Mouse (Mus musculus): ENCODE results near the gene Mbd5.
A peak's percentile ranks its signal among the peaks of the same experiment; 100 is the strongest.

Gene Mbd5

DNA sequence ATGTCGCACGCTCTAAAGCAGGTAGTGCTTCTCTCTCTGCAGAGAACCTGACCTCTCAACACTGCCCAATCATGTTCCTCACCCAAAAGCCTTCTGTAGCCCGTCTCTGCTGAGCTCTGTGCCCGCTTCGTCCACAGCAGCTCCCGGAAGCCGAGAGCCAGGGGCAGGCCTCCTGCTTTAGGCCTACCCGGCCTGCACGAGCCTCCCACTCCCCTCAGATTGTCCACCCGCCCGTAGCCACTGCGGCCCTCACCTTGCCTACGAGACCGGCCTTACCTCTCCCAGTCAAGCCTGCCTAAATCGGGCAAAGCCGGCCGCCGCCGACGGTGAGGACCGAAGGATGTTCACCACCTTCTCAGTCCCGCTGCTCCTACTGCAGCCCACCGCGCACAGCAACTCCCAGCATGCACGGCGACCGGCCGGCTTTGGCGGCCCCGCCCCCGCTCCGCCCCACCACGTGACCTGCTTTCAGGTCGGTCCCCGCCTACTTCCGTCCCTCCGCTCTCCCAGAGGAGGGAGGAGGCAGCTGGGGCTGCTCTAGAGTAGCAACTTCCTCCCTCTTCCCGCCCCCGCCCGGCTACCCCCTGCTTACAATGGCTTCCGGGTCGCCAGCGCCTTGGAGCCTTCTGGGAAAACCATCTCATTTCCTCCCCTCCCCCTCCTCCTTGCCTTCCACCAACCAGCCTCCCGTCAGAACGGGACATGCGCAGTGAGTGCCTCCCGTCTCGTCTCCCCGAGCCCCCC, at the start of gene Mbd5:
Gene Mbd5, plus strand, starts transcription at position 668 of the 744 bp plus-strand sequence.
- peak; percentile 99 for DNase-seq (ENCODE audit: low read depth)

DNA sequence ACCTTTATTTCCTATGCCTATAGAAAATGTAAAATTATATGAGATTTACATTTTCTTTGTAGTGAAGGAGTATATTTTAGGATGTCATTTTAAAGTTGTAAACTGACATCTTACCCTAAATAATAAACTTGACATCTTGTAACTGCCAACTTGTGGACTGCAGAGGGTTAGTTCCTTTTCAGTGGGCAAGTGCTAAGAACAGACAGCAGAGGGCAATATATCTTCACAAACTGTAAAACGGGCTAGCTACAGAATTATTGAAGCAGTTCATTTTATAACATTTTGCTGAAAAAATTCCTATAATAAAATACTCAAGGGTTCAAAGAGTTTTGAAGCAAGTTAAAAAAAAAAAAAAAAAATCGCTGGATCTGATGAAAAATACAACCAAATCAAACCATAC, 40.4 kb upstream of the Mbd5 start:
- DNase-seq (ENCODE audit: low read depth): peak; percentile 73

DNA sequence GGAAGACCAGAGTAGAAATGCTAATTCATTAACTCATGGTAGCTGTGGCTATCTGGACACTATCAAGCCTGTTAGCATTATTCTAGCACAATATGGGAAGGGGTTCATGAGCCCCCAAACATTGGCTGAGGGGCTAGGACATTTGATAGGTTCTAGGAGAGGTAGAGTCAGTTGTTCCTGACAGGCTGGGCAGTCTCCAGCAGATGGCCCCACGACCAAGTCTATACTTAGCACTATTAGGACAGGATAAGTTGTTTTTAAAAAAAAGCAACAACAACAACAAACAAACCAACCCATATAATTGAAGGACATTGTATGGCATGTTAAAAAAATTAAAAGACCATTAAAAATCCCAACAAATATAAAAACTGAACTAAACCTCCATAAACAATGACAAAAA, 35.1 kb upstream of the Mbd5 start:
- no peak for DNase-seq (ENCODE audit: low read depth)

DNA sequence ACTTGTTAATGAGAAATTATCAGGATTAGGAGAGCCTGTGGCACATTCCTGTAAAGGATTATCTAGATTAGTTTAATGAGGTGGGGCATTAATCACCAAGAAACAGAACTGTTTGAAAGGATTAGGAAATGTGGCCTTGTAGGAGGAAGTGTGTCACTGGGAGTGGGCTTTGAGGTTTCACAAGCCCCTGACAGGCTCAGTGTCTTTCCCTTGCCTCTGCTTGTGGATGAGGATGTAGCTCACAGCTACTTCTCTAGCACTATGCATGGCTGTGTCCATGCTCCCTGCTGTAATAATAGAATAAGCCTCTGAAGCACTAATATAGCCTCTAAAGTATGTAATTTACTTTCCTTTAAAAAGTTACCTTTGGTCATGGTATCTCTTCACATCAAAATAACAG, 33.5 kb upstream of the Mbd5 start:
- DNase-seq (ENCODE audit: low read depth): no peak

GRCm38 (mm10) chr2:48935058-48935457, 14.2 kb upstream of the Mbd5 start:
- DNase-seq (ENCODE audit: low read depth): no peak

DNA sequence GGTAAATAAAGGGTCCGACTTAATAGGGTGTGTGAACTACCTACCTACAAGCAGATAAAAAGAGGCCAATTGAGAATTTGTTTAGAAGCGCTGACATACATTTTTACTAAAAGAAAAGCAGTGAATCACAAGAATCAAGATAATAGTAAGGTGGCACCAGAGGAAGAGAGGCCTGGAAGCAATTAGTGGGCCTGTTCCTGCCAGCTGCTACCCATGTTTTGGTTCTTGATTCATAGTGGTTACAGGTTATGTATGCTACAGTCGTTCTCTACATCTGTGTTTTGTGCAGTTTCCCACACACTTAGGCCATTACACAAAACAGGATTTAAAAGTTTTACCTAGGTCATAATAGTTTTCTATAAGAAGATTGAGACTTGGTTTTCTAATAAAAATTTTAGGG, 1.5 kb upstream of the Mbd5 start:
- DNase-seq (ENCODE audit: low read depth): peak; percentile 51

- peak; percentile 51 for DNase-seq (ENCODE audit: low read depth)
These were observed 489 bp downstream of the Mbd5 start for GRCm38 (mm10) chr2:48949743-48950251.

- DNase-seq (ENCODE audit: low read depth): no peak
These were observed 776 bp downstream of the Mbd5 start, which contains the start of gene Orc4 for GRCm38 (mm10) chr2:48950252-48950315. Gene Orc4 (minus strand): TSS chr2:48950277.

- peak; percentile 35 for DNase-seq (ENCODE audit: low read depth)
These were observed 1.1 kb downstream of the Mbd5 start for GRCm38 (mm10) chr2:48950316-48950880.

- no peak for DNase-seq (ENCODE audit: low read depth)
These were observed 7.3 kb downstream of the Mbd5 start for GRCm38 (mm10) chr2:48956591-48956990.

DNA sequence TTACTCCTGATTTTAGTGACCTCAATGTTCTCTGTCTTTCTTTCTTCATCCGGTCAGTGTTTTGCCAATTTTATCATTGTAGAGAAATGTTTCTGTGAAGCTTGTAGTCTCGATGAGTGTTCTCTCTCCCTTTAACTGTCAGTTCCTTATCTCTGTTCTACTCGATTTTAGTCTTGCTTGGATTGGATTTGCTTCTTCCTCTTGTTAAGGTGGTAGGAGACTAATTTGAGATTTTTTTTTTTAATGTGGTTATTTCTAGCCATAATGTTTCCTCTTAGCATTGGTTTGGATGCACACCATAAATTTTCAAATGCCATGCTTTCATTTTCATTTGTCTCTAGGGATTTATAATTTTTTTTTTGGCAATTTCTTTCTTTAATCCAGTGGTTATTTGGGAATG, 29.6 kb downstream of the Mbd5 start:
- DNase-seq (ENCODE audit: low read depth): no peak

GRCm38 (mm10) chr2:48990322-48990721, 41.0 kb downstream of the Mbd5 start:
- DNase-seq (ENCODE audit: low read depth): no peak

DNA sequence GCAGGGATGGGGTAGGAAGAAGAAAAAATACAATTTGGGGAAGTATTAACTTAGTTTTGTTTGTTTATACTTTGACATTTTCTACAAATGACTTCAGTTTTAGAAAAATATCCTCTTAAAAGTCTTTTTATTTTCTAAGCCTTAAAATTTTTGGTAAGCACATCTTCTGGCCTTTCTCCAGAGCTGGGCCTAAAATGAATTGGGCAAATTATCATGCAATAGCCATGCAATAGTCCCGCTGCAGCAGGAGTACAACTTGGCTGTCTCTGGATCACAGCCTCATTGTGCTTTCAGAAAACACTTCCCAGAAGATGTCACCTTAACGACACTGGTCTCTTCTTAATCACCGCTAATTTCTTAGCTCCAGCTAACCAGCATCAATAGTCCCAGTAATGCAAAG, 91.2 kb downstream of the Mbd5 start:
- no peak for DNase-seq (ENCODE audit: low read depth)

- DNase-seq (ENCODE audit: low read depth): no peak
These were observed 100.7 kb downstream of the Mbd5 start for GRCm38 (mm10) chr2:49050030-49050429.

DNA sequence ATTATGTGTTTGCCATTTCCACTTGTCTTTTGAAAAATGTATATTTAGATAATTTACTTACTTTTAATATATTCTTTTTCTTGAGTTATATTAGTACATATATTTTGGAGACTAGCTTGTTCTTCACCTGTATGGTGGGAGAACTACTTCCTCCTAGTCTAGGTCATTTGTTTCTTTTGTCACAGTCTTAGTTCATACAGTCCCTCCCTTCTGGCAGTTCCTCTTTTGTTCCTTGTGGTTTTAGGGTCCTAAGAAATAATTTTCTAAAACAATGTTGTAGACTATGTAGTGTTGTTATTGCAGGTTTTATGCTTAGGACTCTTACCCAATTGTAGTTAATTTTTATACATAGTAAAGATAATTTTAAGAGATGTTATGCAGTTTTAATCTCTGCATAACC, 118.6 kb downstream of the Mbd5 start:
- DNase-seq (ENCODE audit: low read depth): no peak

- no peak for DNase-seq (ENCODE audit: low read depth)
These were observed 135.7 kb downstream of the Mbd5 start for GRCm38 (mm10) chr2:49084966-49085365.

DNA sequence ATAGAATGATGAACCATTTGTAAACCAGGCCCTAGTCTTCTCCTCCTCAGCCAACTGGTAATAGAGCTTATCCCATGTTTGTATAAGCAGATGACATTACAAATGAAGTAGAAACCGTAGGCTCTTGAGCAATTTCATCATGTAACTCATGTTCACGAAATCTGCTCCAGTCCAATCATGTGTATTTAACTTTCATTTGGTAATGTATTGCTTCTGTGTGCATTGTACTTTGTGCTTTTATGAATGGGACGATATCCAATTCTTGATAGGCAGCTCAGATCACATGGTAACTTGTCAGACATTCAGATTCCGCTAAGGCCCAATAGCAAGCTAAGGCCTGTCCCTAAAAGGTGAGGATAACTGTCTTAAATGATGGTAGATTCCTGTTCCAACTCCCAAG, 141.5 kb downstream of the Mbd5 start:
- DNase-seq (ENCODE audit: low read depth): no peak

DNA sequence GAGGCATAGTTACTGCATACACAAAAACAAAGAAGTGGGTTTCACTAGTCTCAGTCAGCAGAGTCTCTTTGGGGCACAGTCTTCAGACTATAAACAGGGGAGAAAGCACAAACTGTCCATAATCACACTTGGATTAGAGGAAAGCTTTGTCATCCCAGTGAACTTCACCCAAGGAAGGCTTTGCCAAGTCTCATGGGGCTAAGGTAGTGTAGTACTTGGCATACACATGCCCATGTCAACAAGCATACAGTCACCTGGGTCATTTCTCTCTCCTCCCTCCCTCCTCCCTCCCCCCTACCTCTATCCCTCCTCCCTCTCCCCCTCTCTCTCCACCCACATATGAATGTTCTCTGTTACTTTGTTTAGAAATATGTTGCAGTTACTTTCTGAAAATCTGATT, 147.5 kb downstream of the Mbd5 start:
- DNase-seq (ENCODE audit: low read depth): no peak

DNA sequence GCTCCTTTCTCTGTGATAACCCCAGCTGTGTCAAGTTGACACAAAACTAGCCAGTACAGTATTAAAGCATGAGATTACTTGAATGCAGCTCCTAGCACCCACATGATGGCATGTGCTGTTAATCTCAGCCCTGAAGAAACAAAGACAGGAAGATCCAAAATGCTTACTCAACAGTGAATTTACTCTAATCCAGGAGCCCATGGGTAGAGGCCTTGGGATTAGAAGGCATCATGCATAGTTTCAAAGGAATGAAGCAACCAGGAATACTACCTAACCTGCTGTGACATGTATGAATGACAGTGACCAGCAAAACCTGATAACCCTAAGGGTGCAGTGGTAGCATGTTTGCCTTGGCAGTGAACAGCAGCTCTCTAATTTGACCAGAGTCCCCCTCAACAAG, 159.6 kb downstream of the Mbd5 start:
- DNase-seq (ENCODE audit: low read depth): no peak

DNA sequence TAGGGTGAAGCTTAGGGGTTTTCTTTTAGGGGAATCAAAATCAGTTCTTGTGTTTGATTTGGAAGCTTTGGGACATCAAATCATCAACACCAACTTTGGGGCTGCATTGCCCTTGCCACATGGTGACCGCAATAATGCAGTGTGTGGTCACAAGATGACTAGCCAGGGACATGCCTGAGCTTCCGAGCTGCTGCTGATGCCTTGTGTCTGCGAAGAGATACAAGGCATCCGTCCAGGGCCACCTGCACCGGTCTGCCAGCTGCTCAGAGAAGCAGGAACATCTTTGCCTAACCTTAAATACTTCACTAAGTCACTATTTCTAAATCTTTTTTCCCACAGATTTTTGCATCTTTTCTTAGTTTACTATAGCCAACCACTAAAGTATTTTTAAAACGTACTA, 170.6 kb downstream of the Mbd5 start:
- no peak for DNase-seq (ENCODE audit: low read depth)

DNA sequence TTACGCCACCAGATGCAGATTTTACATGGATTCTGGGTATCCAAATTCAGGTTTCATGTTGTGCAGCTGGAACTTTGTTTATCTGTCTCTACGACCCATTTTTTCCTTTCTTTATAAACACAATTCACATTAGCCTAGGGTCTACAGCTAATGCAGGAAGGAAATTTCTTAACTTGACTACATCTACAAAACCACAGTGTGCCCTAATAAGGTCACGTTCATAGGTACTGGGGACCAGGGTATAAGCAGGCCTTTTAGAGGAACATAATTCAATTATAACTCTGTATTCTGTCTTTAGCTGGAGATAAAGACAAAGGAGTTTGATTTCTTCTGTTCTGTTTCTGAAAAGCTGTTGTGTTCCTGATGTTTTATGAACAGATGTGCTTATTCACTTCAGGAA, 172.3 kb downstream of the Mbd5 start:
- DNase-seq (ENCODE audit: low read depth): no peak

GRCm38 (mm10) chr2:49142186-49142585, 192.9 kb downstream of the Mbd5 start:
- DNase-seq (ENCODE audit: low read depth): peak; percentile 68

DNA sequence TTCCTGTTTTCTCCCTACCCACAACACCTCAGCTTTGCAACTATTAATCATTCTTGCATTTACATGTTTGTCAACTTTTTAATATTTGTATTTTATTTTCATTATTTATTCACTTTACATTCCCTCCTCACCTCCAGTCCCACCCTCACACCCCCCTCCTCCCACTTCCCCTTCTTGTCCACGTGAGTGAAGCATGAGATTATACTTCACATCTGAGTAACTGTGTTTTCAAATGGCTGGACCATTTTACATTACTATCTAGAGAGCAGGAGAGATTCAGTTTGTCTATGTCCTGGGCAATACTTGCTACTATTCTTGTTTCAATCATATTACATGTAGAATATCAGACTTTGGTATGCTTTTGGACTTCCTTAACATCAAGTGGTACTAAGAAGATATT, 204.3 kb downstream of the Mbd5 start:
- no peak for DNase-seq (ENCODE audit: low read depth)

DNA sequence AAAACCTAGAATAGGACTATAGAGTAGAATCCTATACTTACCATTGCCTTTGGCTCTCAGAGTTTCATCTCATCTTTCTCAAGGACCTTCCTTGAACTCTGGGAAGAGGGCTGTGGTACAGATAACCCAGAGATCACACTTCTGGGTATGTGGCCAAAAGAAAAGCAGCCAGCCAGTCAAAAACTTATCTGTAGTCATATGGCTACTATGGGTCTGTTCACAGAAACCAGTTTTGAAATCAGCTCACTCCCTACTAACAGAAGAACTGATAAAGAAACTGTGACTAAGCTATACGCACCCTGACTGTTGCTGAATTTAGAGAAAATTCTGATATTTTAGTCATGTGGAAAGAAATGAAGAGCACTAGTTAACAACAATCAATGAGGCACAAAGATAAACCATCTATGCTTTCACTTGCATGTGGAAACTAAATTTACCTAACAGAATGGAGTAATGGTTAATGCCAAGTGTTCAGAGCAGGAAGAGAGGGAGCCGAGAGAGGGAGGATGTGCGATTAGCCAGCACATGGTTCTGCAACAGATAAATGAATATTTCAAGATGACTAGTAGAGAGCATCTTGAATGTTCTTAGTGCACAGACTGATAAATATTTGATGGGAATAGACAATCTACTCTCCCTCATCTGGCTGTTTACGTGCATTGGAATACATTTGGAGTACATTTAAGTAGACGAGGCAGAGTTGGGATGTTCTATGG, 211.1 kb downstream of the Mbd5 start:
- no peak for DNase-seq (ENCODE audit: low read depth)
